Mouse (Mus musculus) ES-Bruce4 (cell line): ENCODE results near the gene Prnp.

ENCODE experiments used
- CTCF ChIP-seq: IDR thresholded peaks from one replicate; pipeline ENCODE4 v1.8.1; 2011; ENCODE audit warnings: low read depth, low read length
- EP300 ChIP-seq: IDR thresholded peaks from 2 replicates; pipeline ENCODE4 v1.6.1; 2011; ENCODE audit warnings: low read depth, low read length; ENCODE audit not compliant: insufficient read depth
- POLR2A ChIP-seq: IDR thresholded peaks from one replicate; pipeline ENCODE4 v1.8.1; 2011; ENCODE audit warnings: low read length; ENCODE audit not compliant: insufficient read depth

DNA sequence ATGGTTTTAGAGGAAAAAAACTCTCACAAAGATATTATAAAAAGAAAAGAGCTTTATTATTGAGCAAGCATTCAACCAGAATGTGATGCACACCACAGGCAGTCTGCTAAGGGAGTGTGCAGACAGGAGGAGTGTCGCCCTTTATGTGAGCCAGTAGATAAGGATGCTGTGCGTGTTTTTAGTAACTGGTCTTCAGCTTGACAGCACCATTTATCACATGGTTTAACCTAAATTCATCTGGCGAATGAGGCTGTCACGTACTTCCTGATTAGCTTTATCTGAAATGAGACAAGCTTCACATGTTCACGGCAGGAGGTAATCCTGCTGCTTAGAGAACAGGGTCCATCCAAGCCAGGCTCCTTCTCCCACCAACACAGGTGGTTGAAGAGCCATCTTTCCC, 4.7 kb upstream of the Prnp start:
- no peak for TF ChIP-seq CTCF
- TF ChIP-seq POLR2A: no peak
- TF ChIP-seq EP300: no peak
